Mouse (Mus musculus) midbrain, embryonic 11.5 days (tissue): ENCODE measurements around the gene Hagh. TPM values are rescaled to one million over a fixed set of nuclear protein-coding genes. Genes with fewer than 3 reads are reported as not detected.

Experiments used
- ATAC-seq: fragments of 200-750 bp; cut with Nextera tagmentation; 2 replicates; pipeline ENCODE4 v1.8.0; 2017; ENCODE audit warnings: moderate TSS enrichment, moderate library complexity; ENCODE audit not compliant: low FRiP score
- DNase-seq: peaks from one replicate; pipeline ENCODE4 v3.0.0; 2015; ENCODE audit warnings: low spot score; ENCODE audit errors: missing footprints
- H3K27ac ChIP-seq: fragments of 300-500 bp; sonication (generic); 2 replicates; pipeline ENCODE4 v1.5.1; 2014; ENCODE audit warnings: low read depth, low read length
- H3K27me3 ChIP-seq: fragments of 300-500 bp; sonication (generic); 2 replicates; pipeline ENCODE4 v1.6.1; 2014; ENCODE audit warnings: mild to moderate bottlenecking, low read length, moderate library complexity, mixed read lengths; ENCODE audit not compliant: control insufficient read depth, insufficient read depth
- H3K36me3 ChIP-seq: fragments of 300-500 bp; sonication (generic); 2 replicates; pipeline ENCODE4 v1.6.1; 2014; ENCODE audit warnings: mild to moderate bottlenecking, low read length, moderate library complexity, mixed read lengths; ENCODE audit not compliant: control insufficient read depth, insufficient read depth
- H3K4me1 ChIP-seq: fragments of 300-500 bp; sonication (generic); 2 replicates; pipeline ENCODE4 v1.6.1; 2014; ENCODE audit warnings: low read length; ENCODE audit not compliant: control insufficient read depth, insufficient read depth
- H3K4me2 ChIP-seq: fragments of 300-500 bp; sonication (generic); 2 replicates; pipeline ENCODE4 v1.6.1; 2014; ENCODE audit warnings: mild to moderate bottlenecking, moderate library complexity
- H3K4me3 ChIP-seq: fragments of 300-500 bp; sonication (generic); 2 replicates; pipeline ENCODE4 v1.5.1; 2014; ENCODE audit warnings: low read depth, low read length
- H3K9ac ChIP-seq: fragments of 300-500 bp; sonication (generic); 2 replicates; pipeline ENCODE4 v1.6.1; 2014; ENCODE audit warnings: low read length
- H3K9me3 ChIP-seq: fragments of 300-500 bp; sonication (generic); 2 replicates; pipeline ENCODE4 v1.6.1; 2016; ENCODE audit warnings: low read length; ENCODE audit not compliant: control insufficient read depth
- WGBS: fragments of 180-500 bp; shearing (Covaris S2); extraction: QIAGEN DNeasy Blood & Tissue Kit; methylation state at CpG from one replicate; pipeline ENCODE4 v1.1.7; 2014; 5-methylcytosine and 5-hydroxymethylcytosine counted together
- polyA plus RNA-seq: library from polyadenylated mRNA; unstranded; fragments of >200 nt; fragmentation: Nextera tagmentation; extraction: Ambion mirVana; gene quantifications from 2 replicates; pipeline ENCODE4 v1.2.1, GENCODE M21; 2014

Gene Hagh
- polyA plus RNA-seq, 1 experiment from 2014 or later = 28.2 TPM

DNA sequence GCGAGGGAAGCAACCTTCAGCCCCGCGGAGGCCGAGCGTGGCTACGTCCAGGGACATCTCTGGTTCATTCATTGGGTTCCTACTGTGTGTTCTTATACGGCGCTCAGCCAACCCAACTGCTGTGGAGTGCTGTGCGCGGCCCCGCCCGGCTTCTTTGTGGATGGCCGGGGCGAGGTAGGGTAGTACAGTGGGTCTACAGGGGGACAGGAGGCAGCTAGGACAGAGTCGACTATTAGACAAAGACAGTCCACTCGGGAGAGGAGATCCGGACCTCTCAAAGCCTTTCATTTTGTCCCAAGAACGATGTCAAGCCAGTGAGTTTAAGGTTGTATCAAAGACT is 47.0 kb downstream of the Hagh start:
- no peak overlapping the region for H3K27ac ChIP-seq
- ATAC-seq (no peak; the same call in 1 of the 2 replicates), DNase-seq (peak; percentile 90)
- H3K36me3 ChIP-seq = peaks cover 12% of the 10 kb centered on the region
- H3K4me3 ChIP-seq = peak overlapping the region; percentile 72
- H3K27me3 ChIP-seq = no peaks in the 10 kb centered on the region
- H3K9ac ChIP-seq = peak overlapping the region; percentile 80
- no peaks in the 10 kb centered on the region for H3K9me3 ChIP-seq
- WGBS = 2% methylated on average over 18 of the region's 18 CpGs
- H3K4me1 ChIP-seq = peaks cover 17% of the 10 kb centered on the region
- peak overlapping the region; percentile 59 for H3K4me2 ChIP-seq

DNA sequence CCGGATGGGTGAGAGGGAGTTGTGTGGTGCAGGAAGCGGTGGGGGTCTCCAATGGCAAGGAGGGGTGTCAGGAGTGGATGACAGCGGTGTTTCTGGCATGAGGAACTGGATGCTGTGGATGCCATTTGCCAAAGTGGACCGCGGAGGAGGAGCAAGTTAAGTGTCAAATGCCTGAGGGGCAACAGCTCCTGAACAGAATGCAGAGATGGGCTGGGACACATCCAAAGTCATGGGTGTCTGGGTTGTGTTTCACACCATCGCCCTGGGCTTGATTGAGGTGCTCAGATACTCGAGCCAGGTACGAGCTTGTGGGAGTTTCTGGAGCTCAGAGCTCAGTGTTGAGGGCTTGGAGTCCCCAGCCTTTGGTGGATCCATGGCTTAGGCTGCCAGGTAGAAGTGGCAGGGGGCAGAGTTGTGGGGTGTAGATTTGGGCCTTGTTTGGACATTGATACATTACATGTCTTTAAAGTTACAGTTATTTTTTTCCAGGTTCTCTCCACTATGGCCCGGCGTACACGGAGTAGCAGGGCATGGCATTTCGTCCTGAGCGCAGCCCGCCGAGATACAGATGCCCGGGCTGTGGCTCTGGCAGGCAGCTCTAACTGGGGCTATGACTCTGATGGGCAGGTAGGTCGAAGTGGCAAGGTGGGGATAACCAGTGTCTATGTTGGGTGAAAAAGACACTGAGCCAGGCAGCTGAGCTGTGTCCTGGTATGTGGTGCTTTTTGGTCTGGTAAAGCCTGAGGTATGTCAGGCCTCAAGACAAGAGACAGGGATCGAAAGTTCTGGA is 47.5 kb downstream of the Hagh start:
- peak overlapping the region; percentile 59 for H3K4me2 ChIP-seq
- H3K9ac ChIP-seq = peak overlapping the region; percentile 80
- WGBS = 65% methylated on average over 18 of the region's 18 CpGs
- peaks cover 17% of the 10 kb centered on the region for H3K4me1 ChIP-seq
- no peaks in the 10 kb centered on the region for H3K27me3 ChIP-seq
- ATAC-seq (no peak), DNase-seq (no peak)
- no peak overlapping the region for H3K27ac ChIP-seq
- peaks cover 15% of the 10 kb centered on the region for H3K36me3 ChIP-seq
- H3K9me3 ChIP-seq = no peaks in the 10 kb centered on the region
- H3K4me3 ChIP-seq = peak overlapping the region; percentile 72

DNA sequence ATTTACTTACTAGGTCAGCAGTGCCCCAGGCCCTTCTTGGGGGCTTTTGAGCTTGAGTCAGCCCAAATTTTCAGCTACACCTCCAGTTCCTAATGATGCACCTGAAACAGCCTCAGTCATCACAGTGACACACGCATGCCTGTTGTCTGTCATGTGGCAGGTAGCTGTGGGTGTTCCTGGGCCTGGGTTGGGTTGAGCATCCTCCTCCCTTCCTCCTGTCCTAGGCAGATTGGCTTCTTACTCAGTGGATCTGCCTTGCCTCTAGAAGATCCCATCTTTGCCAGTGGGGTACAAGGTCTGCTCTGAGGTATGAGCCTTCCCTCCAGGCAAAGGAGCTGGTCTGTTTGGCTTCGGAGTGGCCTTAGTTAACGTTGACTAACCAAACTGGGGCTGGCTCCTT is 48.9 kb downstream of the Hagh start:
- H3K36me3 ChIP-seq = peaks cover 15% of the 10 kb centered on the region
- no peak for ATAC-seq
- H3K9ac ChIP-seq = no peak overlapping the region
- H3K9me3 ChIP-seq = no peaks in the 10 kb centered on the region
- H3K27me3 ChIP-seq = no peaks in the 10 kb centered on the region
- no peak for DNase-seq
- no peak overlapping the region for H3K27ac ChIP-seq
- 87% methylated on average over 3 of the region's 3 CpGs for WGBS
- no peak overlapping the region for H3K4me2 ChIP-seq
- H3K4me3 ChIP-seq = no peak overlapping the region
- H3K4me1 ChIP-seq = peaks cover 19% of the 10 kb centered on the region

DNA sequence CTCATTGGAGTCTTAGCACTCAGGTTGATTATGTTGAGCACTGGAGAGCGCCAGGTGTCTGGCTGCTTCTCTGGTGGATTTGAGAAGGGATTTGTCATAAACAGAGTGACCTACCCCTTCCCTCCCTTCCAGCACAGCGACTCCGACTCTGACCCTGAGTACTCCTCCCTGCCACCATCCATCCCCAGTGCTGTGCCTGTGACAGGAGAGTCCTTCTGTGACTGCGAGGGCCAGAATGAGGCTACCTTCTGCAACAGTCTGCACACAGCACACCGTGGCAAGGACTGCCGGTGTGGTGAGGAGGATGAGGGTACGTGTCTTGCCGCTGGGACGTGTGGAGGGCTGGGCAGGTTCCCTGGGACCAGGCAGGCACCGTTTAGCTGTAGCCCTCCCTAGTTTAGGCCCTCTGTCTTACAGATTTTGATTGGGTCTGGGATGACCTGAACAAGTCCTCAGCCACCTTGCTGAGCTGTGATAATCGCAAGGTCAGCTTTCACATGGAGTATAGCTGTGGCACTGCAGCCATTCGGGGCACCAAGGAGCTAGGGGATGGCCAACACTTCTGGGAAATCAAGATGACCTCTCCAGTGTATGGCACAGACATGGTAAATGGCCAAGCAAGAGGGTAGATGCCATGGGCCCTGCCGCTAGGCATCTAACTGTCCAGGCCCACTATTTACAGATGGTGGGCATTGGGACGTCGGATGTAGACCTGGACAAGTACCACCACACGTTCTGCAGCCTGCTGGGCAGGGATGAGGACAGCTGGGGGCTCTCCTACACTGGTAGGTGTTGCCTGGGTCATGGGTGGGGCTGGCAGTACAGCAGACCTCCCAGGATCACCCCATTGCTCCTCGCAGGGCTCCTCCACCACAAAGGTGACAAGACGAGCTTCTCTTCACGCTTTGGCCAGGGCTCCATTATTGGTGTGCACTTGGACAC is 50.5 kb downstream of the Hagh start:
- WGBS = 88% methylated on average over 19 of the region's 19 CpGs
- no peak overlapping the region for H3K4me3 ChIP-seq
- no peak overlapping the region for H3K27ac ChIP-seq
- DNase-seq (peak; percentile 66), ATAC-seq (no peak)
- H3K36me3 ChIP-seq = peaks cover 15% of the 10 kb centered on the region
- H3K9me3 ChIP-seq = no peaks in the 10 kb centered on the region
- no peak overlapping the region for H3K9ac ChIP-seq
- no peaks in the 10 kb centered on the region for H3K27me3 ChIP-seq
- H3K4me2 ChIP-seq = no peak overlapping the region
- H3K4me1 ChIP-seq = peaks cover 21% of the 10 kb centered on the region

DNA sequence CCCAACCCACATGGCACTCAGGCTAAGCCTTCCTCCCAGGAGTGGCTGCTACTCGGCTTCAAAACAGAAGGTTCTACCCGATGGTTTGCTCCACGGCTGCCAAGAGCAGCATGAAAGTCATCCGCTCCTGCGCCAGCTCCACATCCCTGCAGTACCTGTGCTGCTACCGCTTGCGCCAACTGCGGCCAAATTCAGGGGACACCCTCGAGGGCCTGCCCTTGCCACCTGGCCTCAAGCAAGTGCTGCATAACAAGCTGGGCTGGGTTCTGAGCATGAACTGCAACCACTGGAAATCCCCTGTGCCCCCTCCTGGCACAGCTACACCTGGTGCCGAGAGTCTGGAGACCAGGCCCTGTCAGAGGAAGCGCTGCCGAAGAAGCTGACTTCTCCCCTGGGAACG is 51.4 kb downstream of the Hagh start:
- H3K9ac ChIP-seq = no peak overlapping the region
- H3K27me3 ChIP-seq = no peaks in the 10 kb centered on the region
- no peak overlapping the region for H3K4me3 ChIP-seq
- DNase-seq (no peak), ATAC-seq (no peak)
- WGBS = 94% methylated on average over 13 of the region's 13 CpGs
- no peaks in the 10 kb centered on the region for H3K9me3 ChIP-seq
- H3K4me2 ChIP-seq = no peak overlapping the region
- H3K27ac ChIP-seq = no peak overlapping the region
- H3K36me3 ChIP-seq = peaks cover 15% of the 10 kb centered on the region
- H3K4me1 ChIP-seq = peaks cover 25% of the 10 kb centered on the region

DNA sequence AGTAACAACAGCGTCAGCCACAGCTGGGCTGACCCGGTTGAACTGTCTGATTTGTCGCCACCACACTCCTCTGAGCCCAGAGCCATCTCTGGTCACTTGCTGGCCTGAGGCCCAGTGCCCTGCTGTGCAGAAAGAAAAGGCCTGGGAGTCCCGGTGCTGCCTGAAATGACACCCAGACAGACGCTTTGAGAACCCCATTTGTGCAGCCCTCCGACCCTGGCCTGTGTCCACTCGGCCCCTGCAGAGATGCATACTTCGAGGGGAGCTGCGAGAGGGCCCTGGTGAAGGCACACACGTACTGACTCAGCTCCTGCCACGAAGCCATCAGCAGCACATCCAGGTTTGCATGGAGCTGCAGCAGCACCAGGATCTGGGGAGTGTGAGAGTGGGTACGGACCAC is 52.8 kb downstream of the Hagh start:
- Histone ChIP-seq H3K27me3 (no peaks in the 10 kb centered on the region), H3K36me3 (peaks cover 15% of the 10 kb centered on the region), H3K9ac (no peak overlapping the region), H3K9me3 (no peaks in the 10 kb centered on the region), H3K4me3 (no peak overlapping the region), H3K4me2 (no peak overlapping the region), H3K27ac (no peak overlapping the region), H3K4me1 (peaks cover 25% of the 10 kb centered on the region)
- WGBS = 84% methylated on average over 12 of the region's 12 CpGs
- DNase-seq (no peak), ATAC-seq (no peak)

DNA sequence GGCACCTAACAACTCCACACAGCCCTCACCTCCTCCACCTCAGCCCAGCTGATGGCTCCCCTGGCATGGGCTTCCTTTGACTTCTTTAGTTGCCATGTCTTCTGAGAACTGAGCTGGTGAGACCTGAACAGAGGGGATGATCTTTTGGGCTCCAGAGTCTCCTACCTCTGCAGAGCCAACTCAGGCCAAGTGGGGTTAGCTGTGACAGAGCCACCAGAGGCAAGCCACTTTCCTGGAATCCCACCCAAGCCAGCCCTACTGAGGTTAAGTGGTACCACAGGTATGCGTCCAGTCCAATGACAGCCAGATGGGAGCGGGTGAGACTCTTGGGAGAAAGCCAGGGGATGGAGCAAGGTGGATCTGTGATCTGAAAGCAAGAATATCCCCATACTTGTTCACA is 53.3 kb downstream of the Hagh start:
- 89% methylated on average over 2 of the region's 2 CpGs for WGBS
- DNase-seq (no peak), ATAC-seq (no peak)
- Histone ChIP-seq H3K4me1 (peaks cover 25% of the 10 kb centered on the region), H3K4me2 (no peak overlapping the region), H3K9me3 (no peaks in the 10 kb centered on the region), H3K27ac (no peak overlapping the region), H3K36me3 (peaks cover 17% of the 10 kb centered on the region), H3K4me3 (no peak overlapping the region), H3K27me3 (no peaks in the 10 kb centered on the region), H3K9ac (no peak overlapping the region)

DNA sequence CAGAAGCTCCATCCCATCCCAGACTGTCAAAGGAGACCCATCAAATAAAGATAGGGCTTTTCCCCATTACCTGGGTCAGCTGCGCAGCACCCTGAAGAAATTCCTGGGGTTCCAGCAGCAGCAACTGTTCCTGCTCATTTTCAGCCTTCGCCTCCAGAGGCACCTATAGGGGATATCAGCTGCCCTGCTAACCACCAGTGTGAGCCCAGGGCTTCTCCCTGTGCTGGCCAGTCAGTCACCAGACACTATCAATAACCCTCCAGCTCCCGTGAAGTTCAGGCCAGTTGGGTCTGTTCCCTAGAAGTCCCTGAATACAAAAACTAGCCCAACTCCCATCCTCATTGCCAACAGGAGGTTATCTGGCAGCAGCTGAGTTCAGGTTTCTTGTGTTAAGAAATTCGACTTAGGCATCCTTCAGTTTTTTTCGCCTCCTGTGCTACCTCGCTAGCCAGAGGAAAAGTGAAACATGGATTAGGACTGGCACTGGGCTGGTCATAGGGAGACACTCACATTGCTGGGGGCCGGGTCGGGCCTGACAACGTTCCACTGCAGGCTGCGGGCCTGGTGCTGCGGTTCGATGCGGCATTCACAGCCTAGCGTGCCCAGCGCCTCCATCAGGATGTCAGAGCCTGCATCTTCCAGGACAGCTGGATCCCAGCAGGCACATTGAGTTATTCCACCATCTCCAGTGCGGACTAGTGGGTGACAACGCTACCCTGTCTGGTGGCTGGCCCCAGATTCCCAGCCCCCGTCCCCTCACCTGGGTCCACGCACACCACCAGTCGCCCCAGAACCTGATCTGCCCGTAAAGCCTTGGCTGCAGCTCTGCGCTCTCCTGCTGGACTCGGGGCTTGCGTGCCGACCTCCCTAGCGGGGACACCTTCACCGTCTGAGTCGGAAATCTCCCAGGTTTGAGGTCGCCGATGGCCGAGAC is 54.4 kb downstream of the Hagh start:
- Histone ChIP-seq H3K9ac (peak overlapping the region; percentile 90), H3K4me3 (peak overlapping the region; percentile 90), H3K4me2 (peak overlapping the region; percentile 70), H3K9me3 (no peaks in the 10 kb centered on the region), H3K36me3 (peaks cover 26% of the 10 kb centered on the region), H3K27me3 (no peaks in the 10 kb centered on the region), H3K4me1 (peaks cover 25% of the 10 kb centered on the region), H3K27ac (peak overlapping the region; percentile 44; the same call in 1 of the 2 replicates)
- peak; percentile 22 for ATAC-seq
- WGBS = 10% methylated on average over 31 of the region's 31 CpGs
- no peak for DNase-seq
